ENCODE assay signal across 8 mouse cellular contexts in the genomic region with DNA sequence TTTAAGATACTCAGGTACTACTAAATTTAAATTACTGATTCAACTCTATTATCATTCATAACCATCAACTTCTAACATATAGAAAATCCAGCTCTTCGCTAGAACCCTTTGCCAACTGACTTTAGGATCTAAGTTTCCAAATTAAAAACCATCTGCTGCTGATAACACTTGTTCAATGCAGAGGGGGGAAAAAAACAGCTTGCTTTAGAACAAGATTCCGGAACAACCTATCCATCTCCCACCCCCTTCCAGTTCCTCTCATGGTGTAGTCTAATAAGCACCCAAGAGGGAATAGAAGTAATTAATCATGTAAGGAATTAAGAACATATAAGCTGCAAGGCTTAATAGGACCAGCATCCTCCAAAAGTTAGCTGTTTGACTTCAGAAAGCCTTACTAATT. TPM values are rescaled to one million over a fixed set of nuclear protein-coding genes. Genes with fewer than 3 reads are reported as not detected.
A peak's percentile ranks its signal among the peaks of the same experiment; 100 is the strongest.
DNase-seq lines count a peak whose midpoint lies in the region; ATAC-seq and TF ChIP-seq lines count a peak whose summit lies in the region.

No protein-coding gene starts in this region.

- TF ChIP-seq CTCF in kidney, postnatal 0 days (IDR thresholded peaks at IDR 0.05; ENCODE audit: low read depth): no peak
- TF ChIP-seq CTCF in hindbrain, postnatal 0 days (IDR thresholded peaks at IDR 0.05; ENCODE audit: low read depth): no peak
- no peak for TF ChIP-seq CTCF in midbrain, postnatal 0 days (IDR thresholded peaks at IDR 0.05)

- ATAC-seq in kidney, postnatal 0 days (replicated peaks; ENCODE audit: low FRiP score, low read depth): no peak
- no peak for ATAC-seq in hindbrain, postnatal 0 days
- no peak for ATAC-seq in midbrain, postnatal 0 days (ENCODE audit: low FRiP score)

- H3K9ac ChIP-seq in kidney, postnatal 0 days (ENCODE audit: low read depth, low read length): peak overlapping the region; percentile 63
- H3K9ac ChIP-seq in hindbrain, postnatal 0 days (replicated peaks; ENCODE audit: low read length): peak overlapping the region; percentile 47; the same call in 1 of the 2 replicates
- peak overlapping the region; percentile 54; the same call in 1 of the 2 replicates for H3K9ac ChIP-seq in midbrain, postnatal 0 days (replicated peaks; ENCODE audit: low read length, poor library complexity, severe bottlenecking)

- H3K4me2 ChIP-seq in kidney, postnatal 0 days (ENCODE audit: low read length): peak overlapping the region; percentile 81
- H3K4me2 ChIP-seq in hindbrain, postnatal 0 days (ENCODE audit: low read depth, low read length): peak overlapping the region; percentile 87
- H3K4me2 ChIP-seq in midbrain, postnatal 0 days (ENCODE audit: low read depth, low read length, poor library complexity, severe bottlenecking): peak overlapping the region; percentile 93

- H3K4me1 ChIP-seq in kidney, postnatal 0 days (replicated peaks; ENCODE audit: insufficient read depth, low read length): peaks cover 10% of the 10 kb centered on the region; the same call in 1 of the 2 replicates
- H3K4me1 ChIP-seq in embryonic facial prominence, embryonic 10.5 days: peaks cover 38% of the 10 kb centered on the region
- H3K4me1 ChIP-seq in hindbrain, postnatal 0 days (ENCODE audit: insufficient read depth, low read length): peaks cover 12% of the 10 kb centered on the region; the same call in 1 of the 2 replicates
- H3K4me1 ChIP-seq in midbrain, postnatal 0 days (ENCODE audit: insufficient read depth, low read length): peaks cover 12% of the 10 kb centered on the region

- no peaks in the 10 kb centered on the region for H3K27me3 ChIP-seq in kidney, postnatal 0 days (ENCODE audit: insufficient read depth, low read length)
- no peaks in the 10 kb centered on the region for H3K27me3 ChIP-seq in embryonic facial prominence, embryonic 10.5 days (replicated peaks; ENCODE audit: low read depth, poor library complexity, severe bottlenecking)
- no peaks in the 10 kb centered on the region for H3K27me3 ChIP-seq in hindbrain, postnatal 0 days (ENCODE audit: insufficient read depth, low read length)
- no peaks in the 10 kb centered on the region for H3K27me3 ChIP-seq in midbrain, postnatal 0 days (ENCODE audit: insufficient read depth, low read length)

- no peaks in the 10 kb centered on the region for H3K9me3 ChIP-seq in kidney, postnatal 0 days (replicated peaks; ENCODE audit: low read length)
- no peaks in the 10 kb centered on the region for H3K9me3 ChIP-seq in embryonic facial prominence, embryonic 10.5 days
- H3K9me3 ChIP-seq in hindbrain, postnatal 0 days (ENCODE audit: low read length): no peaks in the 10 kb centered on the region
- H3K9me3 ChIP-seq in midbrain, postnatal 0 days (ENCODE audit: low read length): no peaks in the 10 kb centered on the region

- peak overlapping the region; percentile 73 for H3K4me3 ChIP-seq in kidney, postnatal 0 days (replicated peaks; ENCODE audit: low read depth, low read length)
- peak overlapping the region; percentile 88 for H3K4me3 ChIP-seq in embryonic facial prominence, embryonic 10.5 days
- peak overlapping the region; percentile 68 for H3K4me3 ChIP-seq in hindbrain, postnatal 0 days (ENCODE audit: low read length)
- peak overlapping the region; percentile 83 for H3K4me3 ChIP-seq in midbrain, postnatal 0 days (ENCODE audit: low read depth, low read length)

- H3K36me3 ChIP-seq in kidney, postnatal 0 days (ENCODE audit: insufficient read depth, low read length): no peaks in the 10 kb centered on the region
- no peaks in the 10 kb centered on the region for H3K36me3 ChIP-seq in embryonic facial prominence, embryonic 10.5 days (replicated peaks)
- no peaks in the 10 kb centered on the region for H3K36me3 ChIP-seq in hindbrain, postnatal 0 days (ENCODE audit: insufficient read depth, low read length)
- no peaks in the 10 kb centered on the region for H3K36me3 ChIP-seq in midbrain, postnatal 0 days (ENCODE audit: insufficient read depth, low read length)

- no peak for DNase-seq in kidney, postnatal 0 days (ENCODE audit: low spot score)
- DNase-seq in kidney, postnatal 10 days: no peak
- no peak for DNase-seq in embryonic facial prominence, embryonic 10.5 days (ENCODE audit: low spot score)
- no peak for DNase-seq in hindbrain, postnatal 0 days (ENCODE audit: low spot score)
- DNase-seq in midbrain, postnatal 0 days (ENCODE audit: low spot score): no peak
- no peak for DNase-seq in adrenal gland, adult 8-10 months
- no peak for DNase-seq in cerebellum, adult 18-20 months
- no peak for DNase-seq in lung, postnatal 4 days

- H3K27ac ChIP-seq in kidney, postnatal 0 days: peak overlapping the region; percentile 73; the same call in 1 of the 2 replicates
- no peak overlapping the region for H3K27ac ChIP-seq in embryonic facial prominence, embryonic 10.5 days (replicated peaks)
- peak overlapping the region; percentile 74 for H3K27ac ChIP-seq in hindbrain, postnatal 0 days
- H3K27ac ChIP-seq in midbrain, postnatal 0 days (ENCODE audit: low read depth, low read length): peak overlapping the region; percentile 59; the same call in 1 of the 2 replicates

- WGBS in kidney, postnatal 0 days: 21% methylated on average over 2 of the region's 2 CpGs
- 39% methylated on average over 2 of the region's 2 CpGs for WGBS in embryonic facial prominence, embryonic 10.5 days
- 17% methylated on average over 2 of the region's 2 CpGs for WGBS in hindbrain, postnatal 0 days
- WGBS in midbrain, postnatal 0 days: 18% methylated on average over 2 of the region's 2 CpGs

RNA-seq across cellular contexts. Expression of gene Lin54, which starts 1.2 kb away (rescaled TPM):
- 8.6 and 9.2 TPM in 2 replicates for polyA plus RNA-seq in kidney, postnatal 0 days (2015; fragmentation: Nextera tagmentation; extraction: Ambion mirVana)
- polyA plus RNA-seq in embryonic facial prominence, embryonic 10.5 days (2016; fragmentation: Nextera tagmentation; extraction: Ambion mirVana): 14.2 and 15.4 TPM in 2 replicates
- total RNA-seq in hindbrain, postnatal 0 days (2014; rRNA removed): 13.9 and 19.3 TPM in 2 replicates
- 6.7 and 8.3 TPM in 2 replicates for polyA plus RNA-seq in hindbrain, postnatal 0 days (2015; fragmentation: Nextera tagmentation; extraction: Ambion mirVana)
- 10.9 and 11.4 TPM in 2 replicates for total RNA-seq in midbrain, postnatal 0 days (2014; rRNA removed)
- 6.0 and 6.3 TPM in 2 replicates for polyA plus RNA-seq in midbrain, postnatal 0 days (2015; fragmentation: Nextera tagmentation; extraction: Ambion mirVana)
- total RNA-seq in adrenal gland, adult 8-10 months (2022): 10 to 100 TPM in 3 of 4 experiments, 1 to 10 TPM in 1; 9.6 to 14.9 (median 10.3) TPM

RNA-seq across cellular contexts. Expression of gene Cops4, which starts 18.9 kb away (rescaled TPM):
- polyA plus RNA-seq in kidney, postnatal 0 days (2015; fragmentation: Nextera tagmentation; extraction: Ambion mirVana): 142 and 156 TPM in 2 replicates
- polyA plus RNA-seq in embryonic facial prominence, embryonic 10.5 days (2016; fragmentation: Nextera tagmentation; extraction: Ambion mirVana): 236 and 237 TPM in 2 replicates
- total RNA-seq in hindbrain, postnatal 0 days (2014; rRNA removed): 91.7 and 97.5 TPM in 2 replicates
- 169 and 172 TPM in 2 replicates for polyA plus RNA-seq in hindbrain, postnatal 0 days (2015; fragmentation: Nextera tagmentation; extraction: Ambion mirVana)
- total RNA-seq in midbrain, postnatal 0 days (2014; rRNA removed): 100 and 108 TPM in 2 replicates
- 168 and 174 TPM in 2 replicates for polyA plus RNA-seq in midbrain, postnatal 0 days (2015; fragmentation: Nextera tagmentation; extraction: Ambion mirVana)
- 10 to 100 TPM; 77.6 to 83.4 (median 80.5) TPM for total RNA-seq in adrenal gland, adult 8-10 months (2022)
